Comparison of ENCODE assay signal across 22 mouse cellular contexts in genomic region chr5:123279248-123279647, GRCm38 (mm10). TPM values are rescaled to one million over a fixed set of nuclear protein-coding genes. Genes with fewer than 3 reads are reported as not detected.
DNase-seq lines count a peak whose midpoint lies in the region; ATAC-seq and TF ChIP-seq lines count a peak whose summit lies in the region.
"Had no signal": no experiment of that assay in that cellular context is flagged by ENCODE, and none has a peak within 500 bp of the region (broad histone marks: within the 10 kb centered on the region; RNA-seq: fewer than 3 reads in every experiment).

No protein-coding gene starts in this region.

- no peak for TF ChIP-seq EP300 in heart, adult 2 months (IDR thresholded peaks at IDR 0.05; ENCODE audit: insufficient read depth, low read depth, low read length)
- TF ChIP-seq EP300 in CH12.LX (IDR thresholded peaks at IDR 0.05; ENCODE audit: low read length): no peak

- DNase-seq in heart, embryonic 10.5 days (ENCODE audit: low spot score): no peak
- no peak for DNase-seq in heart, adult 2 months
- DNase-seq in heart, postnatal 25 days (ENCODE audit: low spot score): no peak
- no peak for DNase-seq in CH12.LX (ENCODE audit: extremely low read depth)
- no peak for DNase-seq in embryonic facial prominence, embryonic 14.5 days (ENCODE audit: low spot score)
- no peak for DNase-seq in ovary, adult 18-20 months (ENCODE audit: low spot score)
- DNase-seq: adrenal gland, adult 8-10 months; cerebellum, adult 11-12 months; cerebellum, postnatal 10 days; kidney, adult 11 months; kidney, postnatal 36 days; left cerebral cortex, postnatal 4 days; liver, postnatal 0 days; thymus, postnatal 25 days had no signal

- TF ChIP-seq CTCF in heart, adult 2 months (IDR thresholded peaks at IDR 0.05): no peak
- TF ChIP-seq CTCF in CH12.LX (conservative IDR thresholded peaks at IDR 0.05 in 1 of 2, IDR thresholded peaks at IDR 0.05 in 1 of 2; ENCODE audit: low read depth in 2 of 2, low read length in 2 of 2): no peak

- no peak for TF ChIP-seq POLR2A in heart, adult 2 months (IDR thresholded peaks at IDR 0.05; ENCODE audit: insufficient read depth, low read depth, low read length)
- TF ChIP-seq POLR2A in CH12.LX (IDR thresholded peaks at IDR 0.05; ENCODE audit: low read depth, low read length): no peak

- no peaks in the 10 kb centered on the region for H3K9me3 ChIP-seq in heart, embryonic 10.5 days
- H3K9me3 ChIP-seq in heart, embryonic 16.5 days (replicated peaks; ENCODE audit: control insufficient read depth, low read length): no peaks in the 10 kb centered on the region
- H3K9me3 ChIP-seq in CH12.LX (replicated peaks; ENCODE audit: low read length): no peaks in the 10 kb centered on the region
- no peaks in the 10 kb centered on the region for H3K9me3 ChIP-seq in embryonic facial prominence, embryonic 14.5 days (ENCODE audit: control insufficient read depth, low read length)
- H3K9me3 ChIP-seq: hindbrain, embryonic 13.5 days; kidney, embryonic 15.5 days; stomach, embryonic 15.5 days had no signal

- no peaks in the 10 kb centered on the region for H3K36me3 ChIP-seq in heart, embryonic 10.5 days
- no peaks in the 10 kb centered on the region for H3K36me3 ChIP-seq in heart, adult 2 months (ENCODE audit: control insufficient read depth, insufficient read depth, low read length)
- H3K36me3 ChIP-seq in heart, embryonic 16.5 days (ENCODE audit: control insufficient read depth, insufficient read depth): no peaks in the 10 kb centered on the region
- H3K36me3 ChIP-seq in CH12.LX (replicated peaks in 1 of 2; ENCODE audit: control insufficient read depth in 1 of 2, insufficient read depth in 1 of 2, low read length in 1 of 2): no peaks in the 10 kb centered on the region
- H3K36me3 ChIP-seq in embryonic facial prominence, embryonic 14.5 days (ENCODE audit: control insufficient read depth, insufficient read depth, low read length): no peaks in the 10 kb centered on the region
- H3K36me3 ChIP-seq: hindbrain, embryonic 13.5 days; kidney, embryonic 15.5 days; stomach, embryonic 15.5 days had no signal

- 82% methylated on average over 4 of the region's 4 CpGs for WGBS in heart, embryonic 10.5 days
- 86% methylated on average over 4 of the region's 4 CpGs for WGBS in heart, adult 2 months
- 82% methylated on average over 4 of the region's 4 CpGs for WGBS in heart, embryonic 16.5 days
- 80% methylated on average over 4 of the region's 4 CpGs for WGBS in embryonic facial prominence, embryonic 14.5 days

- in situ Hi-C loops in CH12.LX (cut with MboI; ENCODE audit: low pct_ligation_motif_present, low pct_unique_long_range_greater_than_20kb, low sequenced_read_pairs): no loop called here

- peaks cover 5% of the 10 kb centered on the region; the same call in 1 of the 2 replicates for H3K4me1 ChIP-seq in heart, embryonic 10.5 days
- H3K4me1 ChIP-seq in heart, adult 2 months (ENCODE audit: control insufficient read depth, insufficient read depth, low read length): no peaks in the 10 kb centered on the region
- H3K4me1 ChIP-seq in heart, embryonic 16.5 days (ENCODE audit: control insufficient read depth, insufficient read depth, low read length): peaks cover 10% of the 10 kb centered on the region
- H3K4me1 ChIP-seq in CH12.LX (ENCODE audit: control insufficient read depth in 1 of 2, insufficient read depth in 2 of 2): 0 out of 4 replicates have a peak, but pooled peaks cover 0 to 3% of the 10 kb centered on the region in 2 experiments
- H3K4me1 ChIP-seq in embryonic facial prominence, embryonic 14.5 days (ENCODE audit: control insufficient read depth, insufficient read depth, low read length): peaks cover 11% of the 10 kb centered on the region; the same call in 1 of the 2 replicates
- H3K4me1 ChIP-seq: kidney, embryonic 15.5 days had no signal

- no peaks in the 10 kb centered on the region for H3K27me3 ChIP-seq in heart, embryonic 10.5 days (ENCODE audit: insufficient read depth, poor library complexity, severe bottlenecking)
- H3K27me3 ChIP-seq in heart, adult 2 months (ENCODE audit: control insufficient read depth, insufficient read depth, low read length): no peaks in the 10 kb centered on the region
- no peaks in the 10 kb centered on the region for H3K27me3 ChIP-seq in heart, embryonic 16.5 days (ENCODE audit: control insufficient read depth, insufficient read depth, low read length)
- H3K27me3 ChIP-seq in CH12.LX (replicated peaks): no peaks in the 10 kb centered on the region
- no peaks in the 10 kb centered on the region for H3K27me3 ChIP-seq in embryonic facial prominence, embryonic 14.5 days (replicated peaks; ENCODE audit: control insufficient read depth, insufficient read depth, low read length)
- H3K27me3 ChIP-seq: hindbrain, embryonic 13.5 days; kidney, embryonic 15.5 days; stomach, embryonic 15.5 days had no signal

- no peak overlapping the region for H3K9ac ChIP-seq in heart, adult 2 months (ENCODE audit: low read depth, low read length)
- H3K9ac ChIP-seq in heart, embryonic 16.5 days (ENCODE audit: low read length): no peak overlapping the region
- no peak overlapping the region for H3K9ac ChIP-seq in CH12.LX (ENCODE audit: insufficient read depth, low read depth)
- no peak overlapping the region for H3K9ac ChIP-seq in embryonic facial prominence, embryonic 14.5 days (ENCODE audit: low read depth, low read length)
- H3K9ac ChIP-seq: hindbrain, embryonic 13.5 days; kidney, embryonic 15.5 days; liver, postnatal 0 days; stomach, embryonic 15.5 days had no signal

- 0 out of 2 replicates have a peak overlapping the region, but pooled peaks have one; percentile 25 for H3K4me3 ChIP-seq in heart, embryonic 10.5 days
- H3K4me3 ChIP-seq in heart, adult 2 months: no peak overlapping the region
- peak overlapping the region; percentile 22 for H3K4me3 ChIP-seq in heart, embryonic 16.5 days (ENCODE audit: low read length)
- no peak overlapping the region for H3K4me3 ChIP-seq in CH12.LX (replicated peaks in 1 of 3; ENCODE audit: low read depth in 2 of 3, low read length in 2 of 3, poor library complexity in 1 of 3)
- H3K4me3 ChIP-seq in embryonic facial prominence, embryonic 14.5 days (ENCODE audit: low read depth, low read length): no peak overlapping the region
- H3K4me3 ChIP-seq: hindbrain, embryonic 13.5 days; kidney, embryonic 15.5 days; stomach, embryonic 15.5 days had no signal

- no peak overlapping the region for H3K27ac ChIP-seq in heart, embryonic 10.5 days
- no peak overlapping the region for H3K27ac ChIP-seq in heart, adult 2 months
- no peak overlapping the region for H3K27ac ChIP-seq in heart, embryonic 16.5 days (ENCODE audit: low read length)
- no peak overlapping the region for H3K27ac ChIP-seq in CH12.LX (ENCODE audit: insufficient read depth, low read depth)
- H3K27ac ChIP-seq in embryonic facial prominence, embryonic 14.5 days (replicated peaks; ENCODE audit: low read depth, low read length): no peak overlapping the region
- H3K27ac ChIP-seq: hindbrain, embryonic 13.5 days; kidney, embryonic 15.5 days; macrophage; stomach, embryonic 15.5 days had no signal

- dilution Hi-C loops in CH12.LX (cut with MboI; ENCODE audit: extremely low pct_ligation_motif_present, extremely low pct_unique_long_range_greater_than_20kb, low sequenced_read_pairs): no loop called here

- ATAC-seq in heart, embryonic 16.5 days (replicated peaks; ENCODE audit: extremely low read depth, insufficient read depth, low FRiP score): no peak
- no peak for ATAC-seq in embryonic facial prominence, embryonic 14.5 days (ENCODE audit: low read depth)
- ATAC-seq: activated CD4-positive, CD25-positive, alpha-beta regulatory T cell, adult 4 months; liver, postnatal 0 days; lung, postnatal 0 days had no signal

- no peak for TF ChIP-seq RAD21 in CH12.LX (IDR thresholded peaks at IDR 0.05; ENCODE audit: low read depth, low read length)

- intact Hi-C loops in heart, adult 2 months (cut with DNase I): no loop called here
- intact Hi-C loops in heart, postnatal 25 days (cut with DNase I): no loop called here

- no peaks in the 10 kb centered on the region for H3K79me2 ChIP-seq in heart, adult 2 months (replicated peaks; ENCODE audit: control insufficient read depth, insufficient read depth, low read length)
- no peaks in the 10 kb centered on the region for H3K79me2 ChIP-seq in CH12.LX (replicated peaks; ENCODE audit: control insufficient read depth, extremely low read depth, insufficient read depth, poor library complexity, severe bottlenecking)

- peak overlapping the region; percentile 56; the same call in 1 of the 2 replicates for H3K4me2 ChIP-seq in heart, embryonic 16.5 days (ENCODE audit: low read depth, low read length)
- peak overlapping the region; percentile 87 for H3K4me2 ChIP-seq in CH12.LX (ENCODE audit: insufficient read depth, low read depth, poor library complexity, severe bottlenecking)
- 0 out of 2 replicates have a peak overlapping the region, but pooled peaks have one; percentile 28 for H3K4me2 ChIP-seq in embryonic facial prominence, embryonic 14.5 days (ENCODE audit: low read depth, low read length)
- H3K4me2 ChIP-seq: hindbrain, embryonic 13.5 days; kidney, embryonic 15.5 days; liver, embryonic 11.5 days; stomach, embryonic 15.5 days had no signal

TF ChIP-seq in CH12.LX, 34 proteins besides CTCF, POLR2A, EP300 and RAD21 (continues in another document):
- no peak for TF ChIP-seq PAX5 (IDR thresholded peaks at IDR 0.05; ENCODE audit: low read length)
- no peak for TF ChIP-seq NRF1 (IDR thresholded peaks at IDR 0.05; ENCODE audit: low read depth, low read length)
- TF ChIP-seq JUND (conservative IDR thresholded peaks at IDR 0.05; ENCODE audit: low read depth, low read length): no peak
- no peak for TF ChIP-seq GABPA (IDR thresholded peaks at IDR 0.05; ENCODE audit: insufficient replicate concordance, low read depth, low read length)
- TF ChIP-seq MAFK (IDR thresholded peaks at IDR 0.05; ENCODE audit: insufficient replicate concordance, low read length): no peak
- no peak for TF ChIP-seq ZKSCAN1 (IDR thresholded peaks at IDR 0.05; ENCODE audit: borderline replicate concordance, low read depth, low read length)
- no peak for TF ChIP-seq SIN3A (IDR thresholded peaks at IDR 0.05; ENCODE audit: low read length)
- no peak for TF ChIP-seq MAX (IDR thresholded peaks at IDR 0.05; ENCODE audit: low read length)
- no peak for TF ChIP-seq ZMIZ1 (IDR thresholded peaks at IDR 0.05; ENCODE audit: low read depth, low read length)
- TF ChIP-seq ZNF384 (IDR thresholded peaks at IDR 0.05; ENCODE audit: low read depth, low read length): no peak
- no peak for TF ChIP-seq SMC3 (IDR thresholded peaks at IDR 0.05; ENCODE audit: low read depth, low read length)

RNA-seq across cellular contexts. Expression of gene Wdr66, which starts 27.3 kb away (rescaled TPM):
- 0.53 and 0.79 TPM in 2 replicates for polyA plus RNA-seq in heart, embryonic 10.5 days (2016; fragmentation: Nextera tagmentation; extraction: Ambion mirVana)
- under 1 TPM; 0.52 to 0.65 TPM for total RNA-seq in heart, adult 2 months (2021)
- 1.5 and 2.0 TPM in 2 replicates for polyA plus RNA-seq in heart, adult 2 months (2012; rRNA removed)
- polyA plus RNA-seq in heart, embryonic 16.5 days (2015; fragmentation: Nextera tagmentation; extraction: Ambion mirVana): 3.1 and 3.7 TPM in 2 replicates
- total RNA-seq in heart, postnatal 25 days (2021): under 1 TPM; 0.81 to 0.98 TPM
- total RNA-seq in CH12.LX (2012; rRNA removed): 0.13 and 0.21 TPM in 2 replicates
- 0.21 TPM in 1 of 2 replicates, not detected in the other for total RNA-seq in CH12.LX (2014; rRNA removed)
- 0.34 and 0.55 TPM in 2 replicates for polyA plus RNA-seq in CH12.LX (2012; ENCODE audit: insufficient read length, low read depth)
- 2.5 and 3.2 TPM in 2 replicates for polyA plus RNA-seq in embryonic facial prominence, embryonic 14.5 days (2014; fragmentation: Nextera tagmentation; extraction: Ambion mirVana)

Comparison
In these comparisons a context has a peak if more than half of its experiments do, and no peak if none do; other contexts are left out.
1. H3K4me3 ChIP-seq: peak in heart, embryonic 10.5 days (single experiment) and heart, embryonic 16.5 days (single experiment); none in heart, adult 2 months (single experiment), CH12.LX (0 of 3) and embryonic facial prominence, embryonic 14.5 days (single experiment).
2. H3K4me2 ChIP-seq: peak in every context shown above with its lines; median percentile 87 in CH12.LX; 56 in heart, embryonic 16.5 days; 28 in embryonic facial prominence, embryonic 14.5 days.